Mouse (Mus musculus): ENCODE data around the gene Agtpbp1. TPM values are rescaled to one million over a fixed set of nuclear protein-coding genes. Genes with fewer than 3 reads are reported as not detected.
"Not testable (repeated sequence)": the region's sequence is repeated elsewhere in the genome, so short reads cannot be mapped to it uniquely, and the experiment has no call there.

Gene Agtpbp1
- polyA plus RNA-seq, 1 experiment: 1.7 TPM

DNA sequence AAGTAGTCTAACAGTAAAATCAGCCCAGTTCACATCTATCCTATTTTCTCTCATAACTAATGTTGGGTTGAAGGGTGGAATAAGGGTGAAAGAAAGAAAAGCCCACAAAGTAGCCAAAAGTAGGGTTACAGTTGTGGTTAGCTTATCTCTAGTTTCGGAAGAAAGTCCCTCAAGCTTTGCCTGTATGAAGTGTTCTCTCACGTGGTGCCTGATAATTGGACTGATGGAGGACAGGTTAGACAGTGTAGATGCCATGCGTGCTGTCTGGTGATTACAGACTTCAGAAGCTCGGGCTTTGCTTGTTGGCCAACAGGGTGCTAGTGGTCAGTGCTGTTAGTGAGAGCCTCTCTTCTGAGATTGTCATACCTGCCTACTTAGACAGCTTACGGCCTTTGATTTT lies 18.1 kb upstream of the Agtpbp1 start:
- Histone ChIP-seq H3K4me3 (ENCODE audit: low read depth, low read length) (no peak overlapping the region), H3K36me3 (ENCODE audit: control insufficient read depth, insufficient read depth, low read length) (peaks cover 57% of the 10 kb centered on the region), H3K4me1 (ENCODE audit: control insufficient read depth, insufficient read depth, insufficient read length, low read length) (no peaks in the 10 kb centered on the region), H3K27ac (ENCODE audit: insufficient read depth, low read depth, low read length) (no peak overlapping the region), H3K27me3 (ENCODE audit: control insufficient read depth, insufficient read depth, low read length) (no peaks in the 10 kb centered on the region)
- 90% methylated on average over 5 of the region's 5 CpGs for WGBS
- TF ChIP-seq CTCF (IDR thresholded peaks at IDR 0.05; ENCODE audit: extremely low read depth, insufficient read length, insufficient replicate concordance, low read depth, low read length) (no peak), POLR2A (IDR thresholded peaks at IDR 0.05; ENCODE audit: low read depth, low read length) (no peak)

DNA sequence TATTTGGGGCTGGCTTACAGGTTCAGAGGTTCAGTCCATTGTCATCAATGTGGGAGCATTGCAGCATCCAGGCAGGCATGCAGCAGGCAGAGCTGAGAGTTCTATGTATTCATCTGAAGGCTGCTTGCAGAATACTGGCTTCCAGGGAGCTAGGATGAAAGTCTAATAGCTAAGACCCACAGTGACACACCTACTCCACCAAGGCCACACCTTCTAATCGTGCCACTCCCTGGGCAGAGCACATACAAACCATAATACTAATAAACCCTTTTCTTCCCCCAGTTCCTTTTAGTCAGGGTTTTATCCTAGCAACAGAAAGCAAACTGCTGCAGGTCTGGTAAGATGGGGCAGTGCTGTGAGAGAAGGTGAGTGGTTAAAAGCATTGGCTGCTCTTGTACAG lies 7.6 kb upstream of the Agtpbp1 start:
- peak overlapping the region; percentile 54 for H3K27ac ChIP-seq (ENCODE audit: insufficient read depth, low read depth, low read length)
- WGBS: 32% methylated on average over 1 of the region's 1 CpGs

DNA sequence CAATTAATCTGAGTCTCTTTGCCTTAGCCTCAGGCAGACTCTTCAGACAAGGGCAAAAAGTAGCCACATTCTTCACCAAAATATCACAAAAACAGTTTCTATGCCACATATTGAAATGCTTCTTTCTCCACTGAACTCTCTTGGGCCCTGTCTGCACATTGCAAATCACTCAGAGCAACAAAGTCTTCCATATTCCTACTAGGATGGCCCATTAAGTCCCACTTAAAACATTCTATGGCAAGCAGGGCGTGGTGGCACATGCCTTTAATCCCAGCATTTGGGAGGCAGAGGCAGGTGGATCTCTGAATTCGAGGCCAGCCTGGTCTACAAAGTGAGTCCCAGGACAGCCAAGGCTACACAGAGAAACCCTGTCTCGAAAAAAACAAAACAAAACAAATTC lies 7.0 kb upstream of the Agtpbp1 start:
- peaks cover 22% of the 10 kb centered on the region for H3K36me3 ChIP-seq (ENCODE audit: control insufficient read depth, insufficient read depth, low read length)
- H3K4me3 ChIP-seq (ENCODE audit: low read depth, low read length); H3K4me1 ChIP-seq (ENCODE audit: control insufficient read depth, insufficient read depth, insufficient read length, low read length); H3K27me3 ChIP-seq (ENCODE audit: control insufficient read depth, insufficient read depth, low read length); H3K27ac ChIP-seq (ENCODE audit: insufficient read depth, low read depth, low read length): not testable (repeated sequence)
- WGBS: 79% methylated on average over 3 of the region's 3 CpGs

More for the DNA sequence above, 7.6 kb upstream of the Agtpbp1 start:
- Histone ChIP-seq H3K4me1 (ENCODE audit: control insufficient read depth, insufficient read depth, insufficient read length, low read length) (peaks cover 5% of the 10 kb centered on the region; the same call in 1 of the 2 replicates), H3K36me3 (ENCODE audit: control insufficient read depth, insufficient read depth, low read length) (peaks cover 22% of the 10 kb centered on the region), H3K4me3 (ENCODE audit: low read depth, low read length) (no peak overlapping the region), H3K27me3 (ENCODE audit: control insufficient read depth, insufficient read depth, low read length) (no peaks in the 10 kb centered on the region)
- TF ChIP-seq POLR2A (IDR thresholded peaks at IDR 0.05; ENCODE audit: low read depth, low read length): no peak

GRCm38 (mm10) chr13:59590691-59591090 lies 5.7 kb upstream of the Agtpbp1 start:
- WGBS: 90% methylated on average over 4 of the region's 4 CpGs
- H3K4me1 ChIP-seq (ENCODE audit: control insufficient read depth, insufficient read depth, insufficient read length, low read length): peaks cover 7% of the 10 kb centered on the region; the same call in 1 of the 2 replicates
- TF ChIP-seq POLR2A (IDR thresholded peaks at IDR 0.05; ENCODE audit: low read depth, low read length) (no peak), CTCF (IDR thresholded peaks at IDR 0.05; ENCODE audit: extremely low read depth, insufficient read length, insufficient replicate concordance, low read depth, low read length) (no peak)
- no peak overlapping the region for H3K27ac ChIP-seq (ENCODE audit: insufficient read depth, low read depth, low read length)
- no peak overlapping the region for H3K4me3 ChIP-seq (ENCODE audit: low read depth, low read length)
- peaks cover 22% of the 10 kb centered on the region for H3K36me3 ChIP-seq (ENCODE audit: control insufficient read depth, insufficient read depth, low read length)
- no peaks in the 10 kb centered on the region for H3K27me3 ChIP-seq (ENCODE audit: control insufficient read depth, insufficient read depth, low read length)

GRCm38 (mm10) chr13:59589672-59590071 lies 4.6 kb upstream of the Agtpbp1 start:
- H3K27ac ChIP-seq (ENCODE audit: insufficient read depth, low read depth, low read length): no peak overlapping the region
- peaks cover 7% of the 10 kb centered on the region; the same call in 1 of the 2 replicates for H3K4me1 ChIP-seq (ENCODE audit: control insufficient read depth, insufficient read depth, insufficient read length, low read length)
- H3K36me3 ChIP-seq (ENCODE audit: control insufficient read depth, insufficient read depth, low read length): peaks cover 21% of the 10 kb centered on the region
- 90% methylated on average over 4 of the region's 4 CpGs for WGBS
- H3K27me3 ChIP-seq (ENCODE audit: control insufficient read depth, insufficient read depth, low read length): no peaks in the 10 kb centered on the region
- TF ChIP-seq POLR2A (IDR thresholded peaks at IDR 0.05; ENCODE audit: low read depth, low read length) (no peak), CTCF (IDR thresholded peaks at IDR 0.05; ENCODE audit: extremely low read depth, insufficient read length, insufficient replicate concordance, low read depth, low read length) (no peak)
- H3K4me3 ChIP-seq (ENCODE audit: low read depth, low read length): no peak overlapping the region

DNA sequence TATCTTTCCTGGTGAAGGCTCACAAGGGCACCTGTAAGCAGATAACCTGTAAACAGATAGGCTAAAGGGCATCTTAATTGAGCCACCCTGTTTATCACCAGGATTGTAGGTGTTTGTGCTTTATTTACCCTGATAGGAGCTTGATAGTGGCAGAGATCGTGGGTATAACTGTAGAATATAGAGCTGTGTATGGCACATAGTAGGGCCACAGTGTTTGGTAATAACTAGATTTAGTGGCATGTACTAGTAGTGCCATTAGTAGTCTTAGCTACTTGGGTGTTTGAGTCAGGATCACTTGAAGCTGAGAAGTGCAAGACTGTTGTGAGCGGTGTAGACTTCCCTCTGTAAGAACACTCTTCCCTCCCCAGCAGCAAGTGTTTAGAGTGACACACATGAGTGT lies 2.2 kb upstream of the Agtpbp1 start:
- H3K27me3 ChIP-seq (ENCODE audit: control insufficient read depth, insufficient read depth, low read length): no peaks in the 10 kb centered on the region
- TF ChIP-seq POLR2A (IDR thresholded peaks at IDR 0.05; ENCODE audit: low read depth, low read length) (no peak), CTCF (IDR thresholded peaks at IDR 0.05; ENCODE audit: extremely low read depth, insufficient read length, insufficient replicate concordance, low read depth, low read length) (no peak)
- H3K36me3 ChIP-seq (ENCODE audit: control insufficient read depth, insufficient read depth, low read length): peaks cover 11% of the 10 kb centered on the region
- 72% methylated on average over 2 of the region's 2 CpGs for WGBS
- peaks cover 4% of the 10 kb centered on the region; the same call in 1 of the 2 replicates for H3K4me1 ChIP-seq (ENCODE audit: control insufficient read depth, insufficient read depth, insufficient read length, low read length)
- H3K27ac ChIP-seq (ENCODE audit: insufficient read depth, low read depth, low read length): no peak overlapping the region
- no peak overlapping the region for H3K4me3 ChIP-seq (ENCODE audit: low read depth, low read length)

DNA sequence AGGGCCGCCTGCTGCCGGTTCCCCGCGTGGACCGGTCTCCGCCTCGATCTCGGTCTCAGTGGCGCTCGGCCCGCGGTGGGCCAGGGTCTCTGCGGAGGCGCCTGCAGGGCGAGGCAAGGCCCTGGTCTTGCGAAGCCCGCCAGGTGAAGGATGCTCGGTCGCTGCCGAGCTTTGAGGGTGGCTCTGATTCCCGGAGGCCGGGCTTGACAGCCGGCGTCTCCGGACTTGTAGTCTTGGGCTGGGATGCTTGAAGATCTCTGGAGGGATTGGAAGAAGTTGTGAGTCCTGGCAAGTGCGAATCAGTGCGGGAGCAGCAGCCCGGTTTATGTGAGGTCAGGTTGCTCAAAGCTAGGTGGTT lies 600 bp upstream of the Agtpbp1 start:
- Histone ChIP-seq H3K4me3 (ENCODE audit: low read depth, low read length) (peak overlapping the region; percentile 99), H3K27ac (ENCODE audit: insufficient read depth, low read depth, low read length) (peak overlapping the region; percentile 61), H3K36me3 (ENCODE audit: control insufficient read depth, insufficient read depth, low read length) (peaks cover 8% of the 10 kb centered on the region), H3K27me3 (ENCODE audit: control insufficient read depth, insufficient read depth, low read length) (no peaks in the 10 kb centered on the region), H3K4me1 (ENCODE audit: control insufficient read depth, insufficient read depth, insufficient read length, low read length) (peaks cover 4% of the 10 kb centered on the region; the same call in 1 of the 2 replicates)
- no peak for TF ChIP-seq POLR2A (IDR thresholded peaks at IDR 0.05; ENCODE audit: low read depth, low read length)
- TF ChIP-seq CTCF (IDR thresholded peaks at IDR 0.05; ENCODE audit: extremely low read depth, insufficient read length, insufficient replicate concordance, low read depth, low read length): no peak
- WGBS: under 1% methylated on average over 28 of the region's 28 CpGs

- peaks cover 4% of the 10 kb centered on the region; the same call in 1 of the 2 replicates for H3K4me1 ChIP-seq (ENCODE audit: control insufficient read depth, insufficient read depth, insufficient read length, low read length)
- H3K36me3 ChIP-seq (ENCODE audit: control insufficient read depth, insufficient read depth, low read length): peaks cover 4% of the 10 kb centered on the region; the same call in 1 of the 2 replicates
- TF ChIP-seq POLR2A (IDR thresholded peaks at IDR 0.05; ENCODE audit: low read depth, low read length) (no peak), CTCF (IDR thresholded peaks at IDR 0.05; ENCODE audit: extremely low read depth, insufficient read length, insufficient replicate concordance, low read depth, low read length) (no peak)
- WGBS: 0% methylated on average over 9 of the region's 9 CpGs
- no peak overlapping the region; the same call in 1 of the 2 replicates for H3K27ac ChIP-seq (ENCODE audit: insufficient read depth, low read depth, low read length)
- peak overlapping the region; percentile 64 for H3K4me3 ChIP-seq (ENCODE audit: low read depth, low read length)
- H3K27me3 ChIP-seq (ENCODE audit: control insufficient read depth, insufficient read depth, low read length): no peaks in the 10 kb centered on the region
These were observed 546 bp downstream of the Agtpbp1 start for GRCm38 (mm10) chr13:59584481-59584880.
